Mouse (Mus musculus): ENCODE measurements around the gene Hsd17b13.

Hsd17b13 gene

GRCm38 (mm10) chr5:103977297-103977696, at the start of gene Hsd17b13:
TSS of gene Hsd17b13 (minus strand) at chr5:103977410.
- POLR2A ChIA-PET: no interaction called here
- CTCF ChIA-PET: no interaction called here

- ChIA-PET POLR2A (interaction anchor here (0.6 to 1.5 kb wide), 6 partner anchors 14 to 412 kb away, joined by 3 to 4 read pairs (median 3); no protein-coding TSS in a partner anchor), CTCF (interaction anchor here (0.5 to 1.7 kb wide), 6 partner anchors 14 to 174 kb away, joined by 3 to 8 read pairs (median 4); no protein-coding TSS in a partner anchor)
Observed at GRCm38 (mm10) chr5:104025245-104025854, 48.1 kb upstream of the Hsd17b13 start.

GRCm38 (mm10) chr5:104024762-104025161, 47.6 kb upstream of the Hsd17b13 start:
- CTCF ChIA-PET: interaction anchor here in 3 of 4 experiments (0.9 to 1.7 kb wide), 5 partner anchors 15 to 50 kb away, joined by 3 to 7 read pairs (median 4); no protein-coding TSS in a partner anchor
- POLR2A ChIA-PET: interaction anchor here in 3 of 4 experiments (0.9 to 1.5 kb wide), 5 partner anchors 12 to 23 kb away, joined by 3 to 4 read pairs (median 3); no protein-coding TSS in a partner anchor

- CTCF ChIA-PET: interaction anchor here in 3 of 4 experiments (0.7 to 1.7 kb wide), 3 partner anchors 15 to 29 kb away, joined by 3 to 7 read pairs (median 5); no protein-coding TSS in a partner anchor
- POLR2A ChIA-PET: interaction anchor here in 2 of 4 experiments (1.0 to 2.4 kb wide), 3 partner anchors 11 to 29 kb away, joined by 3 to 8 read pairs (median 3); no protein-coding TSS in a partner anchor
Observed at GRCm38 (mm10) chr5:104024193-104024592, 47.0 kb upstream of the Hsd17b13 start.

- ChIA-PET CTCF (interaction anchor here in 2 of 4 experiments (0.6 to 1.9 kb wide), 6 partner anchors 12 to 244 kb away, joined by 3 to 8 read pairs (median 3); no protein-coding TSS in a partner anchor), POLR2A (interaction anchor here in 3 of 4 experiments (0.6 to 2.9 kb wide), 12 partner anchors 8 to 28 kb away, joined by 3 to 11 read pairs (median 4); no protein-coding TSS in a partner anchor)
Observed at GRCm38 (mm10) chr5:104023289-104024020, 46.2 kb upstream of the Hsd17b13 start.

GRCm38 (mm10) chr5:104022558-104022957, 45.3 kb upstream of the Hsd17b13 start:
- POLR2A ChIA-PET: interaction anchor here (0.6 to 2.9 kb wide), 19 partner anchors 9 to 411 kb away, joined by 3 to 11 read pairs (median 4); no protein-coding TSS in a partner anchor
- CTCF ChIA-PET: interaction anchor here in 3 of 4 experiments (0.6 to 1.9 kb wide), 7 partner anchors 11 to 243 kb away, joined by 3 to 8 read pairs (median 3); no protein-coding TSS in a partner anchor

GRCm38 (mm10) chr5:104021597-104022378, 44.6 kb upstream of the Hsd17b13 start, which contains the start of gene Hsd17b11:
TSS of gene Hsd17b11 (minus strand) at chr5:104021919.
- CTCF ChIA-PET: interaction anchor here (0.6 to 1.9 kb wide), 12 partner anchors 10 to 116 kb away, joined by 3 to 8 read pairs (median 4); no protein-coding TSS in a partner anchor
- POLR2A ChIA-PET: interaction anchor here (0.7 to 2.9 kb wide), 20 partner anchors 10 to 412 kb away, joined by 3 to 11 read pairs (median 4); no protein-coding TSS in a partner anchor

- CTCF ChIA-PET: interaction anchor here in 2 of 4 experiments (1.5 to 2.0 kb wide), 3 partner anchors 11 to 28 kb away, joined by 3 to 8 read pairs (median 3); no protein-coding TSS in a partner anchor
- POLR2A ChIA-PET: interaction anchor here in 2 of 4 experiments (0.7 to 1.3 kb wide), 5 partner anchors 9 to 90 kb away, joined by 3 to 4 read pairs (median 3); no protein-coding TSS in a partner anchor
Observed at GRCm38 (mm10) chr5:104011419-104011818, 34.2 kb upstream of the Hsd17b13 start.

- ChIA-PET POLR2A (interaction anchor here in 1 of 4 experiments (0.9 to 1.2 kb wide), 3 partner anchors 10 to 92 kb away, joined by 3 to 10 read pairs (median 5); partner anchors contain the start of gene Hsd17b11), CTCF (interaction anchor here in 1 of 4 experiments (0.6 kb wide), 1 partner anchor 64 kb away, joined by 3 read pairs; no protein-coding TSS in a partner anchor)
Observed at GRCm38 (mm10) chr5:104010261-104010660, 33.1 kb upstream of the Hsd17b13 start.

GRCm38 (mm10) chr5:104009421-104009820, 32.2 kb upstream of the Hsd17b13 start:
- CTCF ChIA-PET: interaction anchor here in 1 of 4 experiments (1.1 kb wide), 1 partner anchor 30 kb away, joined by 5 read pairs; no protein-coding TSS in a partner anchor
- POLR2A ChIA-PET: interaction anchor here in 1 of 4 experiments (0.9 kb wide), 1 partner anchor 34 kb away, joined by 3 read pairs; no protein-coding TSS in a partner anchor

- POLR2A ChIA-PET: interaction anchor here in 1 of 4 experiments (1.0 to 1.6 kb wide), 2 partner anchors 13 to 15 kb away, joined by 3 read pairs; no protein-coding TSS in a partner anchor
- CTCF ChIA-PET: interaction anchor here in 1 of 4 experiments (1.0 kb wide), 1 partner anchor 8 kb away, joined by 3 read pairs; no protein-coding TSS in a partner anchor
Observed at GRCm38 (mm10) chr5:104007801-104008200, 30.6 kb upstream of the Hsd17b13 start.

- ChIA-PET POLR2A (interaction anchor here in 2 of 4 experiments (0.7 to 1.6 kb wide), 2 partner anchors 16 to 91 kb away, joined by 3 to 9 read pairs; no protein-coding TSS in a partner anchor), CTCF (no interaction called here)
Observed at GRCm38 (mm10) chr5:104006811-104007210, 29.6 kb upstream of the Hsd17b13 start.

- POLR2A ChIA-PET: interaction anchor here in 2 of 4 experiments (0.6 to 1.6 kb wide), 4 partner anchors 19 to 1843 kb away, joined by 3 to 10 read pairs (median 6); partner anchors contain the start of gene Hsd17b11 (in 2 of the 2)
- CTCF ChIA-PET: interaction anchor here in 2 of 4 experiments (0.8 to 2.0 kb wide), 3 partner anchors 35 to 331 kb away, joined by 3 to 7 read pairs (median 3); no protein-coding TSS in a partner anchor
Observed at GRCm38 (mm10) chr5:104003955-104004354, 26.7 kb upstream of the Hsd17b13 start.

GRCm38 (mm10) chr5:104003256-104003931, 26.2 kb upstream of the Hsd17b13 start:
- CTCF ChIA-PET: interaction anchor here in 3 of 4 experiments (0.5 to 2.3 kb wide), 14 partner anchors 18 to 660 kb away, joined by 3 to 11 read pairs (median 4); partner anchors contain the start of gene Hsd17b11 (in 1 of the 3)
- POLR2A ChIA-PET: interaction anchor here in 3 of 4 experiments (0.5 to 1.6 kb wide), 16 partner anchors 11 to 1842 kb away, joined by 3 to 10 read pairs (median 4); partner anchors contain the start of genes Hsd17b11 (in 2 of the 3), Spp1 (in 2 of the 3) and Ptpn13 (in 1 of the 3)

- CTCF ChIA-PET: interaction anchor here (0.8 to 2.3 kb wide), 14 partner anchors 11 to 337 kb away, joined by 3 to 11 read pairs (median 5); partner anchors contain the start of gene Hsd17b11 (in 1 of the 4)
Observed at GRCm38 (mm10) chr5:104002549-104003255, 25.5 kb upstream of the Hsd17b13 start.

More at GRCm38 (mm10) chr5:104002549-104003255, 25.5 kb upstream of the Hsd17b13 start:
- POLR2A ChIA-PET: interaction anchor here (0.5 to 1.6 kb wide), 18 partner anchors 12 to 578 kb away, joined by 3 to 10 read pairs (median 4); partner anchors contain the start of genes Hsd17b11 (in 2 of the 4), Spp1 (in 2 of the 4) and Ptpn13 (in 1 of the 4)
